Mouse (Mus musculus): ENCODE data around the gene Tenm4.

GRCm38 (mm10) chr7:96545979-96546378 lies 374.9 kb downstream of the Tenm4 start:
- TF ChIP-seq CTCF (IDR thresholded peaks at IDR 0.05; ENCODE audit: low read depth) (no peak), EP300 (IDR thresholded peaks at IDR 0.05; ENCODE audit: low read depth) (no peak)

All from liver, postnatal 0 days (tissue).